Mouse (Mus musculus) kidney, postnatal 36 days (tissue): Measurements from ENCODE around the gene Gfra1.

Source experiments
- DNase-seq, 2 experiments: peaks; one replicate each; pipeline ENCODE4 v3.0.0; 2021 to 2022; ENCODE audit warnings: mixed read lengths in 2 of 2

Gene Gfra1

GRCm38 (mm10) chr19:58455496-58456061, at the start of gene Gfra1:
Gfra1 (minus strand) TSS chr19:58455909.
- DNase-seq = peak; percentile 7 to 38

GRCm38 (mm10) chr19:58500049-58500448, 44.3 kb upstream of the Gfra1 start:
- DNase-seq = no peak

GRCm38 (mm10) chr19:58499420-58499966, 43.8 kb upstream of the Gfra1 start:
- DNase-seq = no peak

GRCm38 (mm10) chr19:58497106-58497505, 41.4 kb upstream of the Gfra1 start:
- no peak for DNase-seq

- no peak for DNase-seq
Observed at GRCm38 (mm10) chr19:58486686-58487085, 31.0 kb upstream of the Gfra1 start.

GRCm38 (mm10) chr19:58482373-58482977, 26.8 kb upstream of the Gfra1 start:
- DNase-seq = no peak

GRCm38 (mm10) chr19:58474251-58474650, 18.5 kb upstream of the Gfra1 start:
- DNase-seq = no peak

- DNase-seq = peak; percentile 72 to 93
Observed at GRCm38 (mm10) chr19:58469421-58469820, 13.7 kb upstream of the Gfra1 start.

GRCm38 (mm10) chr19:58468331-58468730, 12.6 kb upstream of the Gfra1 start:
- DNase-seq = no peak

- no peak for DNase-seq
Observed at GRCm38 (mm10) chr19:58463755-58464154, 8.0 kb upstream of the Gfra1 start.

GRCm38 (mm10) chr19:58460361-58461022, 4.8 kb upstream of the Gfra1 start:
- DNase-seq = no peak

GRCm38 (mm10) chr19:58456491-58457061, 867 bp upstream of the Gfra1 start:
- DNase-seq = peak in 1 of 2 experiments; percentile 5

GRCm38 (mm10) chr19:58455061-58455495, 631 bp downstream of the Gfra1 start:
- peak; percentile 5 to 50 for DNase-seq

- DNase-seq = peak; percentile 19 to 56
Observed at GRCm38 (mm10) chr19:58454261-58455060, 1.2 kb downstream of the Gfra1 start.

GRCm38 (mm10) chr19:58453581-58453980, 2.1 kb downstream of the Gfra1 start:
- peak; percentile 80 to 88 for DNase-seq

GRCm38 (mm10) chr19:58452941-58453551, 2.7 kb downstream of the Gfra1 start:
- peak in 1 of 2 experiments; percentile 12 for DNase-seq

GRCm38 (mm10) chr19:58452178-58452819, 3.4 kb downstream of the Gfra1 start:
- no peak for DNase-seq

- no peak for DNase-seq
Observed at GRCm38 (mm10) chr19:58451323-58451722, 4.4 kb downstream of the Gfra1 start.

GRCm38 (mm10) chr19:58450716-58451115, 5.0 kb downstream of the Gfra1 start:
- DNase-seq = no peak

- DNase-seq = no peak
Observed at GRCm38 (mm10) chr19:58442785-58443732, 12.7 kb downstream of the Gfra1 start.
